Mouse (Mus musculus): Measurements from ENCODE around the gene Popdc2. TPM values are rescaled to one million over a fixed set of nuclear protein-coding genes. Genes with fewer than 3 reads are reported as not detected.
A peak's percentile ranks its signal among the peaks of the same experiment; 100 is the strongest.

Gene Popdc2
- polyA plus RNA-seq, 2 experiments from 2014 or later = 5.8 to 6.1 TPM

- ATAC-seq = no peak
These were observed 15.5 kb downstream of the Popdc2 start for GRCm38 (mm10) chr16:38377546-38377945.

GRCm38 (mm10) chr16:38378591-38378990, 16.6 kb downstream of the Popdc2 start:
- no peak for ATAC-seq

DNA sequence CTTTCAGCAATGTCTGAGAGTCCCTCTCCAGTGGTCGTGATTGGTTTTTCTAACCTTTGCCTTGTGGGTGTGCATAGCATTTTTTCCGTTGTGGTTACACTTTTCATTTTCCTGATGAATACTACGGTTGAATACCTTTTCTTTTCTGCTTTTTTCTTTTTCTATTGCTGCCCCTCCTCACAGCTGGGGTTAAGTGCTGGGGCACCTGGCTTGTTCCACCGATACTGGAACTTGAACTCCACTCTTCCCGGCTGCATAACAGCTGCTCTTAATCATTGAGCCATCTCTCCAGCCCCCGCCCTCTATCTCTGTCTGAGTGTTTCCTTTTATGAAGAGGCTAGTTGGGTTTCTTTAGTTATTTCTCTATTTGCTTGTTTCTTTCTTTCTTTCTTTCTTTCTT, 17.1 kb downstream of the Popdc2 start:
- ATAC-seq = no peak

GRCm38 (mm10) chr16:38379493-38379892, 17.5 kb downstream of the Popdc2 start:
- no peak for ATAC-seq

GRCm38 (mm10) chr16:38379926-38380325, 17.9 kb downstream of the Popdc2 start:
- no peak for ATAC-seq

DNA sequence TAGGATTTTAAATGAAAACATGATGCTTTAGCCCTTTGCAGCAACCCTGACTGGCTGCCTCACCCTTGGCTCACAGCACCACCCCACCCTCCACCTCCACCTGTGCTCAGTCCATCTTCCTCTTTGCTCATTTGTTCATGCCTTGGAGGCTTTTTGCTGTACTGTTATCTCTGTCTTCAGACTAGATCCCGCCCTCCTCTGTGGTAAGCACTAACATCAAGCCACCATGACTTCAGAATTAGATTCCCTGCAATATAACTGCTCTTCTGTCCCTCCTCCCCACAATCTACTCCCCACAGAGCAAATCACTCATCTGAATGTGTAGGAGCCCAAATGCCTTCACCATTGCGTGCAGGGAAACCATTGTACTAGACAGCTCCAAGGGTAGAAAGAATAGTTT, 21.7 kb downstream of the Popdc2 start:
- no peak for ATAC-seq

DNA sequence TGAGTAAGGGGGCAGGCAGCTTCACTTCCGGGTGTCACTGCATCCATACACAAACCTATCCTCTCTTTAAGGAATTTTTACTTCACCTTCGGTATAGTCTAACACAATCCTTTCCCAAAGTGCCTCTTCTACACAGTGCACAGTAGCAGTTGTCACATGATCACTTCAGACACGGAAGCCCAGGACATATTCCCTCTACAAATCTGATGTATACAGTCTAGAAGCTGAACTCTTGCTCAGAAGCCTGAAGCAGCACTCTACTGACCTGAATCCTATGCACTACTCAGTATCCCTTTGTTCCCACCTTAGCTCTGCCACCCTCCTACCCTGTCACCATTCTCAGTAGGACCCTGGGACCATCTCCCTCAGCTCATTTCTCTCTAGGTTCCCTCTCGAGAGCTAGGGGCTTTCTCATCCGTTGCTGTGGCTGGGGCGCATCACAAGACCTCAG, 23.2 kb downstream of the Popdc2 start:
- no peak for ATAC-seq

GRCm38 (mm10) chr16:38385700-38386099, 23.7 kb downstream of the Popdc2 start:
- no peak for ATAC-seq

GRCm38 (mm10) chr16:38387389-38387788, 25.4 kb downstream of the Popdc2 start:
- no peak for ATAC-seq

GRCm38 (mm10) chr16:38388757-38389156, 26.7 kb downstream of the Popdc2 start:
- ATAC-seq = no peak

GRCm38 (mm10) chr16:38389284-38389893, 27.4 kb downstream of the Popdc2 start:
- ATAC-seq = no peak

DNA sequence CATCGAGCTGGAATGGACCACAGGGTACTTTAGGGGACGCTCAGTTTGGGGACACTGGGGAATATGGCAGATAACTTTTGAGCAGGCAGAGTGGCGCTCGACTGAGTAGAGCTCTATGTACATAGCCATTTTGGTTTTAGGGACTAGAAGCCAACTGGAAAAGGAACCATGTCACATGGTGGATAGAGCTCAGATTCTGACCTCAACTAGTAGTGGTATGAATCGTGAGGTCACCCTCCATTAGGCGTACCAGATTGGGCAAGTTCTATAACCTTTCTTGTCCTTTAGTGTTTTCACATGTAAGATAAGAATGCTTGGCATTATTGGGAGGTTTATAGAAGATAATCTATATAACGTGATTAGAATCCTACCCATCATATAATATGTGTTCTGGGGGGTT, 28.3 kb downstream of the Popdc2 start:
- no peak for ATAC-seq

DNA sequence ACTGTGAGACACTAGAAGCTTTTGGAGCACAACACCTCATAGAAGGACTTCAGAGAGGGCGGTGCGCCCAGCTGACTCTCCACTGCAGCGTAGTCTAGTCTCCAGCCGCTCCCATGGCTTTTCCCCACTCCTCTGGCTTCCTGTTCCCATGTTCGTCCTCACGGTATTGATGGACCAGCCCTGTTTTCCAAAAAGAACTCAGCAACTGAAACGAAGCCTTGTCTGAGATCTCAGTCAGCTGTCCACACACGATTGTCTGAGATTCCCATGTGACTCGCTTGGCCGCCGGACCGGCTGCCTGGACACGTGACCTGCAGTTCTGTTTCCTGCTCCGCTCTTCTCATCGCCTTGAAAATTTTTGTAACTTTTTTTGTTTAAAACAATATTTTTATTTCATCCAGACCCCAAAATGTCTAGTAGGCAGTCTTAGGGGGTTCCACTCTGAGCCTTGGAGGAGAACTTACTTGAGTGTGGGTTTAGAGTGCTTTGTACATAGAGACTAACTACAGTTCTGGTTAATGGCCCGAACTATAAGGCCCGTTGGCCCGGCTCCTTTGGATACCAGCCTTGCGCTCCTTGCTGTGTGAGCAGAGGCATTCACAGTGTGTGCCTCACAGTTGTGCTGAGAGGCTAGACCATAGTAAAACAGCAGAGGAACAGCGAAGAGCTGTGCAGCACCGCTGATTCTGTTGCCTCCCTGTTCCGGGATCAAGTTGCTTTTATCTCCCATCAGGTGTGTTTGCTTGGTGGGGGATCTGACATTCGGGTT, 30.3 kb downstream of the Popdc2 start:
- ATAC-seq = no peak

DNA sequence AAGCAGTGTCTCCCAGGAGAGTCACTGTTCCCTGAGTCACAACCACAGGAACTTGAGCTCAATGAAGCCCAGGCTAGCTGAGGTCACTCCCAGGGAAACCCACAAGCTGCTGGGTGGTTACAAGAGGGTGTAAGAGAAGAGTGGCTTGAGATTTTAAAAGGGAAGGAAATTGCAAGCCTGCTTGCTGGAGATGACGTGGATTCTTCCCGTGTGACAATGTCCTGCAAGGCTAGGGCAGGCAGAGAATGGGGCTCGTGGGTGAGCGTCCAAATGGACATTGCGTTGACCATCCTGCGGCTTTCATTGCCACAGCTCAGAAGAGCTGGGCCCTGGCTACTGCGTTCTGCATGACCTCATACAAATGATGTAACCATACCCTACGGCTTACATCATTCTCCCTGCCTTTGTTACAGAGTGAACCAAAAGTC, 32.2 kb downstream of the Popdc2 start:
- no peak for ATAC-seq

DNA sequence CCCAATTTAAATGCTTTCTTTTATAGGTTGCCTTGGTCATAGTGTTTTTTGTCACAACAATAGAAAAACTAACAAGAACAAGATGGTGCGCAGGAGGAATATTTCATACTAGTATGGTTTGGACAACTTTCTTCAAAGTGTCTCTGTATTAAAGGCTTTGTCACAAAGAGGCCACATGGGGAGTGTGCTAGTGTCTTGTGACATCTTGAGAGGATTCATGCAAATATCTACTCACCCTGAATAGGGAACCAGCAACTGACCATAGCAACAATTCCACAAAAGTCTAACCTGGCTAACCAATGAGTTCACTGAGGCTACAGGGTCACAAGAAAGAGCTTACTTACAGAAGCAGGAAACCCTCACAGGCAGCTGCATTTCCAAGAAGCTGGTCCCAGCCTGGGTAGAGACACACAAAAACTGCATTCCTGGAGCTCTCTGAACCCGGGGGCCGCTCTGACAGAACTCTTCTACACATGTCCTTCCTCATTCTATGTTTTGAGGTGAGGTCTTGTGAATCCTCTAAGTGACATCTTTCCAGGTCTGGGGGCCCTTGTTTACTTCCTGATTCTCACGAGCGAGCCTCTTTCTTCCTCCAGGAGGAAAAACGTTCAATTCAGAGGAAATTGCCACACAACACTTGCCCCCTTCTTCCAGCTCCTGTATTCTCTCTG, 33.2 kb downstream of the Popdc2 start:
- ATAC-seq = no peak

DNA sequence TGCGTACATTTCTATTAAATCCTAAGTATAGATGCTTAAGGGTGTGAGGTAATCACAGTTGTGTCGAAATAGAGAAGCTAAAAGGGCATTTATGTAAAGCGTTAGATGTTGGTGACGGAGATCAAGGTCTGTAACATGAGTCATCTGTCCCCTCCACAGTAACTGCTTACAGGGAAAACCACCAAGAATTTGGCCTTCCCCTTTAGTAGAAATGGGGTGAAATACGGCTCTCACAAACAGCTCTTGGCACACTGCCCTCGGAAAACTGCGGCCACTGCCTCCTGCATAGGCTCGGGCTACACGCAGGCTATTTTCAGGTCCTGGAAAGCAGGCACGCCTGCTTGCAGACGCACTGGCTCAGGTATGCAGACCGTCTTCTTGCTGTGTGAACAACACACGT, 34.1 kb downstream of the Popdc2 start:
- ATAC-seq = no peak

- no peak for ATAC-seq
These were observed 36.3 kb downstream of the Popdc2 start for GRCm38 (mm10) chr16:38398266-38398665.

GRCm38 (mm10) chr16:38399076-38399475, 37.1 kb downstream of the Popdc2 start:
- no peak for ATAC-seq

DNA sequence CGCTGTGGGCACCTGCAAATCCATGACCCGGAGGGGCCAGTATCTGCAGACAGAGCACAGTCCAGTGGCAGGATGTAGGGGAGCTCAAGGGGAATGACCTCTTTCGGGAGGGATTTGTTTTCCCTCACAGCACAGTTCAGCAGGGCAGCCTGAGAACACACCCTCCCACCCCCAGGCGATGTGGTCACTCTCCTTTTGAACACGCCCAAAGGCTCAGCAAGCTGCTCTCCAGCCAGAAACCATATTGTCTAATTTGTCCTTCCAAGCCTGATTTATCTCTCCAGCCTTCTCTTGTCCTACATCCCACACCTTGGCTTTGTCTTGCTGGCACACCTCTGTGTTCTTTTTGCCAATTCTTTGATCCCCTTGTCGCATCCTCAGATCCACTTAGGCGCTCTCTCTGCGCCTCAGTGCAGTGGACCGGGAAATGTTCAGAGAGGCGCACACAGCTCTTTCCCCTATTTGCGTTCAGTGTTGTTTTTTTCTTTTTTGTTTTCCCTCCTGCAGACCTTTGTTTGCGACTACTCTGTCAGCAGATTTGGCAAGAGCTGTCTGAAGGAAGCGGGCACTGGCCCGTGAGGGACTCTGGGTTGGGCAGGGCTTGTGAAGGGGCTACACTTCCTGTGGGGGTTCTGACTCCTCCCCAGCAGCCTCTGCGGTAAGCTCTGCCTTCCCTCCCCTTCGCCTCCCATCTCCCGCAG, 37.7 kb downstream of the Popdc2 start:
- ATAC-seq = peak; percentile 32

DNA sequence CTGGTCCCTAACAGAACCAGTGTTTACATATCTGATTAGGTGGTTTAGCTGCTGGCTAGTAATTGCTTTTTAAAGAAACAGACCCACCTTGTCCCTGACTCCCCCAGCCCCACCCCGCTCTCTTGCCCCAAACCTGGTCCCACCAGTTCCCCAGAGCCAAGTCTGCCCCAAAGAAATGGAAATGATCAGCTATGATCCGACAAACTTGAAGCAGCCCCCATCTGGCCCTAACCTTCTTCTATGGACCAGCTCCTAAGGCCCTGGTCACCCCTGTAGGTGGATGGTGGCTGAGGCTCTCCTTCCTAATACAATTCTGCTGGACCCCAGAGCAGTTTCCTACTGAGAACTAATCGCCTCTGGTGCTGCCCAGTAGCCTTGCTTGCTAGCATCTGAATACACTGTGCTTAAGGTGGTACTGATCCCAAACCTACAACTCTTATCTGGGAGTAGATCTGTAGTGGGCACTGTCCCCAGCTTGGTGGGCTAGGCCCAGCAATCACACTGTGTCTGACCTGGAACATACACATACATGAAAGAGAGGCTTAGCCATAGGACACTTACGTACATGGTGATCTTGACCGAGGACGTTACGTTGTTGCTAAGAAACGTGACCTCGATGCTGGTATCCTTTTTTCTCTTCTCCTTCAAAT, 38.4 kb downstream of the Popdc2 start:
- ATAC-seq = no peak

DNA sequence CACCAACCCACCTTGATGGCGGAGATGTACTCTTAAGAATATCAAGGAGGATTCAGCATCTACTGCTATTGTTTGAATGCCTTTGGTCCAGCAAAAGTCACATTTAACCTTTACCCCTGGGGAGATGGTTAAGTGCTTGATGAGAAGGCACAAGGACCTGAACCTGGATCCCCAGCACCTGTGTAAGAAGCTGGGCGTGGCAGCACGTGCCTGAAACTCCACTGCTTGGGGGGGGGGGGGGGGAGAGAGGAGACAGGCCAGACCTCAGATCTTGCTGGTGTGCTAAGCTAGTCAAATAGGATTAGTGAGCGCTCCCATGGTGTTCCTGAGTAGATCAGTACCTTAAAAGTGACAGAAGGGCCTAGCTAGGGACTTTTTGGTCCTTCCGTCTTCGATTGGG, 39.5 kb downstream of the Popdc2 start:
- no peak for ATAC-seq

GRCm38 (mm10) chr16:38403639-38404038, 41.6 kb downstream of the Popdc2 start:
- ATAC-seq = peak; percentile 78

DNA sequence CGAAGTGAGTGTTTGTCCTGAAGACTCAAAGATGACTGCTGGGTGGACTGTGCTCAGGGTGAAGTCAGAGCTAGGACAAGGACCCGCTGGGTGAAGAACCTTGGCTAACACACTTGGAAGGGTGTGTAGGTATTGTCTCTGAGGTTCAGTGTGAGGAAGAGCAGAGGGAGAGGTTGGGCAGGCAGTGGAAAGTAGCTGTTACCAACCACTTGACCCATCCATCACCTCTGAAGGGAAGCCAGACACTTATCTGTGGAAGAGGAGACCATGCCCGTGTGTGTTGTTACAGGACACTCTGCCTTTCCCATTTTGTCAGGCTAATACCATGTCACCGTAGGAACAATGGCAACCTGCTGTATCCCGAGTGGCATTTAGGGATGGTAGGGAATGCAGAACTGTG, 44.3 kb downstream of the Popdc2 start:
- ATAC-seq = no peak

Measured in activated CD4-positive, CD25-positive, alpha-beta regulatory T cell, adult 4 months (primary cell).